Mouse (Mus musculus) brain, adult 2 months (tissue): Measurements from ENCODE around the gene Wnt11.
A peak's percentile ranks its signal among the peaks of the same experiment; 100 is the strongest.

Experiments
- DNase-seq: peaks from one replicate; pipeline ENCODE4 v3.0.0; 2011; ENCODE audit warnings: low read depth, low spot score

Wnt11 gene

GRCm38 (mm10) chr7:98828876-98829275 lies 6.0 kb upstream of the Wnt11 start:
- DNase-seq: peak; percentile 34

- DNase-seq: no peak
These were observed 3.6 kb upstream of the Wnt11 start for GRCm38 (mm10) chr7:98831290-98831689.

- no peak for DNase-seq
These were observed 868 bp downstream of the Wnt11 start for GRCm38 (mm10) chr7:98835519-98836441.

- peak; percentile 38 for DNase-seq
These were observed 1.7 kb downstream of the Wnt11 start for GRCm38 (mm10) chr7:98836646-98837045.

- DNase-seq: peak; percentile 89
These were observed 3.0 kb downstream of the Wnt11 start for GRCm38 (mm10) chr7:98837901-98838300.

GRCm38 (mm10) chr7:98838729-98839141 lies 3.8 kb downstream of the Wnt11 start:
- DNase-seq: peak; percentile 31

- DNase-seq: no peak
These were observed 4.4 kb downstream of the Wnt11 start for GRCm38 (mm10) chr7:98839312-98839711.

- DNase-seq: no peak
These were observed 5.9 kb downstream of the Wnt11 start for GRCm38 (mm10) chr7:98840771-98841170.

GRCm38 (mm10) chr7:98841802-98842201 lies 6.9 kb downstream of the Wnt11 start:
- no peak for DNase-seq

GRCm38 (mm10) chr7:98842997-98843396 lies 8.1 kb downstream of the Wnt11 start:
- no peak for DNase-seq

GRCm38 (mm10) chr7:98843649-98844048 lies 8.7 kb downstream of the Wnt11 start:
- no peak for DNase-seq

GRCm38 (mm10) chr7:98848899-98849640 lies 14.2 kb downstream of the Wnt11 start:
- DNase-seq: no peak

GRCm38 (mm10) chr7:98850388-98850787 lies 15.5 kb downstream of the Wnt11 start:
- DNase-seq: no peak

- DNase-seq: no peak
These were observed 16.3 kb downstream of the Wnt11 start for GRCm38 (mm10) chr7:98851220-98851619.

- no peak for DNase-seq
These were observed 18.2 kb downstream of the Wnt11 start for GRCm38 (mm10) chr7:98852950-98853650.

- no peak for DNase-seq
These were observed 18.9 kb downstream of the Wnt11 start for GRCm38 (mm10) chr7:98853806-98854205.

- peak; percentile 66 for DNase-seq
These were observed 20.5 kb downstream of the Wnt11 start for GRCm38 (mm10) chr7:98855388-98855787.

GRCm38 (mm10) chr7:98856128-98856527 lies 21.2 kb downstream of the Wnt11 start:
- peak; percentile 55 for DNase-seq

- DNase-seq: no peak
These were observed 22.2 kb downstream of the Wnt11 start for GRCm38 (mm10) chr7:98857094-98857493.

- no peak for DNase-seq
These were observed 26.1 kb downstream of the Wnt11 start for GRCm38 (mm10) chr7:98861002-98861401.

GRCm38 (mm10) chr7:98862994-98863393 lies 28.1 kb downstream of the Wnt11 start:
- no peak for DNase-seq
